Mouse (Mus musculus) activated CD4-positive, CD25-positive, alpha-beta regulatory T cell, adult 9 weeks (primary cell): ENCODE measurements around the gene Hdhd5. TPM values are rescaled to one million over a fixed set of nuclear protein-coding genes. Genes with fewer than 3 reads are reported as not detected.

Experiments
- polyA plus RNA-seq: library from polyadenylated mRNA; unstranded; fragments of 100-300 nt; shearing (Covaris generic); gene quantifications from one replicate; pipeline ENCODE4 v1.2.1, GENCODE M21; 2017

Gene Hdhd5
- 80.5 TPM for polyA plus RNA-seq

DNA sequence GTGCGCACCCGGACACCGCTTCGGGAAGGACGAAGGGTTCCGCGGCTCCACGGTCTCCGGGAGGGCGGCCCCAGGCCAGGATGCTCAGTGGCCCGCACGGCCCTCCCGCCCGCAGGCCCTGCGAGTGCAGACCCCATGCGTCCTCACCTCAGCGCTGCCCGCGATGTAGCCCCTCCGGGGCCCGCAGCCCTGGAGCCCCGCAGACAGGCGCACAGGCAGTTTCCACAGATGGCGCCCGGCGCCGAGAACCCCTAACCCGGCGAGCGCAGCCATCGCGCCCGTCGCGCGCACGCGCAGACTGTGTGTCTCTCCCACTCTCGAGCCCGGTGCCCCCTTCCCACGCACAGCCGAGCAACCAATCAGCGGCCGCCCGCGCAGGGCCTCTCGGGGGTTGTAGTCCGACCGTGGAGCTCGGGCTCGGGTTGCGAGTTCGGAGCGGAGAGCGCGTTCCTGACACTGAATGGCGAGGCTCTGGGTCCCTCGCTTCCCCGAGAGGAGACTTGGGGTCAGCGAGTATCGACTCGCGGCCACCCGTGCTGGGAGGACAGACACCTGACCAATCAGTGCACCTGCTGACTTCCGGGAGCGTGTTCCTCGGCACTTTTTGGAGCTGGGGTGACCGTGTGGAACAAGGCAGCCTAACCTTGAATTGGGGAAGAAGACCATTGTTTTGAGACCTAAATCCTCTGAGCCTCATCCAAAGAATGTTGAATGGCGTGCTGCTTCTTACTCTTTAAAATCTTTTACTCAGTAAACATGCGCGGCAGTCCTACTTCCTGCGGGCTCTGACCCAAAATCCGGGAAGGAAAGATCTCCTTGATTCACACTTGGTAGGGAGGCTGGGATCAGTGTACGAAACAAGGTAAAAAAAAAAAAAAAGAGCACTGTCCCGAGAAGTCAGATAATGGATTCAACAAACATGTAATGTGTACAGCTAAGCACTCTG, at the start of gene Hdhd5:
TSS of gene Hdhd5 (minus strand) at position 300 of the 946 bp plus-strand sequence.

DNA sequence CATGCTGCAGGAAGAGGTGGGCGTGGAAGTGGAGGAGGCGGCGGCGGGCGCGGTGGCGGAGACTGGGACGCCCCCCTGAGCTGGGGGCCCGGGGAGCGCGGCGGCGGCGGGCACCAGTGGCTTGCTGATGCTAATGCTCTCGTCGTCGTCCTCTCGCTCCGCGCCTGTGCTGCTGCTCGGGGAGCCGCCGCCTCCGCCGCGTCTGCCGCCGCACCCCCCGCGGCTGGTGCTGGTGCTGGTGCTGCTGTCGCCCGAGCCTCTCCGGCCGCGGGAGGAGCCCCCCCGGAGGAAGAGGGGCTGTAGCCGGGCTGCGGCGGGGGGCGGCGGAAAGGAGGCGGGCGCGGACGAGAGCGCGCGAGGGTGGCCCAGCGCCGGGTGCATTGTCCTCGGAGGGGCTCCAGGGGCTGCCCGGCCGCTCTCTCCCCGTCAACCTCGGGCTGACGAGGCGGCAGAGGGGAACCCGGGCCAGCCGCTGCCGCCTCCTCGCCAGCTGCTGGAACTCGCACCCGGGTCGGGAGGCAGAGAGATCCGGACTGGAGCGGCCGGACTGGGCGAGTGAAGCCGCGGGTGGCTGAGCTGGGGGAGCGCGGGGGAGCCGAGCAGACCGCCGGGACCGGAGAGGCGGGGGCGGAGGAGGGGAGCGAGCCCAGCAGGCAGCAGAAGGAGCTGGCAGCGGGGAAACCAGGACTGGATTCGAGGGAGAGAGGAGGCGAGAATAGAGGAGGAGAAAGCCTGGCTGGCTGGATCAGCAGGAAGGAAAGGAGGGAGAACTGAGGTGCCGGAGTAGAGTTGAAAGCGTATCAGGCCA, 37.5 kb downstream of the Hdhd5 start, which contains the start of gene Tmem121b:
TSS of gene Tmem121b (minus strand) at position 434 of the 808 bp plus-strand sequence.

DNA sequence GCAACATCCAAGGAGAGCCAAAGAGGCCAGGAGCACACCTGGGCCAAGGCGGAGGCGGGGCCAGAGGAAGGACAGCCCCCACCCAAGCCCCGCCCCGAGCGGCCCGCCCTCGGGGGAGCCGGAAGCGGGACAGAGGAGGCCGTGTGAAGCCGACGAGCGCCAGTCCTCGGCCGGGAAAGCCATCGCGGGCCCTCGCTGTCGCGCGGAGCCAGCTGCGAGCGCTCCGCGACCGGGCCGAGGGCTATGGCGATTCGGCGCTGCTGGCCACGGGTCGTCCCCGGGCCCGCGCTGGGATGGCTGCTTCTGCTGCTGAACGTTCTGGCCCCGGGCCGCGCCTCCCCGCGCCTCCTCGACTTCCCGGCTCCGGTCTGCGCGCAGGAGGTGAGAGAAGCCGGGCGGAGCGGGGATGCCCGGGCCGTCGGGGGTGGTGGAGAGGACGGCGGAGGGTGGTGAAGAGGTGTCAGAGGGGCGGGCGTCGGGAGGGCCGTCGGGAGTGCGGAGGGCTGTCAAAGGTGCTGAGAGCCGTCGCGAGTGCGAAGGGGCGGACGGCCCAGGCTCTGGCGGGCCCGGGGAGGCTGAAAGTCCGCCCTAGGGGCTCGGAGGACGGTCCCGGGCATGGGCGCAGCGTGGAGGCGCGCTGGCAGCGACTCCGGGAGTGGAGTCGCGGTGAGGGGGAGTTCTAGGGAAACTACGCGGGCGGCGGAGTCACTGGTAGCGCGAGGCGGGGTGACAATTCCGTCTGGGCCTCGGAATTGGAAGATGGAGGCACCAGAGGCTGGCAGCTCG, 67.8 kb downstream of the Hdhd5 start, which contains the start of gene Il17ra:
TSS of gene Il17ra (plus strand) at position 162 of the 786 bp plus-strand sequence.

Other genes starting within 250 kb of the Hdhd5 start
- not detected for gene D330020A13Rik, start 237.0 kb downstream of the Hdhd5 start, polyA plus RNA-seq
- gene B4galnt3, start 236.8 kb downstream of the Hdhd5 start, polyA plus RNA-seq, result not detected
- gene Kdm5a, start 167.2 kb downstream of the Hdhd5 start, polyA plus RNA-seq, result 111 TPM
- 10.9 TPM for gene Ccdc77, start 166.9 kb downstream of the Hdhd5 start, polyA plus RNA-seq
- 41.0 TPM for gene Il17ra, start 68.1 kb downstream of the Hdhd5 start, polyA plus RNA-seq
- 1.4 TPM for gene Tmem121b, start 37.5 kb downstream of the Hdhd5 start, polyA plus RNA-seq
- 0.28 TPM for gene Cecr2, start 135.1 kb upstream of the Hdhd5 start, polyA plus RNA-seq
- not detected for gene Slc25a18, start 242.3 kb upstream of the Hdhd5 start, polyA plus RNA-seq